Mouse (Mus musculus): Measurements from ENCODE around the gene Sec24b. TPM values are rescaled to one million over a fixed set of nuclear protein-coding genes. Genes with fewer than 3 reads are reported as not detected.

Gene Sec24b
- polyA plus RNA-seq, 2 experiments = 7.8 to 17.1 TPM

DNA sequence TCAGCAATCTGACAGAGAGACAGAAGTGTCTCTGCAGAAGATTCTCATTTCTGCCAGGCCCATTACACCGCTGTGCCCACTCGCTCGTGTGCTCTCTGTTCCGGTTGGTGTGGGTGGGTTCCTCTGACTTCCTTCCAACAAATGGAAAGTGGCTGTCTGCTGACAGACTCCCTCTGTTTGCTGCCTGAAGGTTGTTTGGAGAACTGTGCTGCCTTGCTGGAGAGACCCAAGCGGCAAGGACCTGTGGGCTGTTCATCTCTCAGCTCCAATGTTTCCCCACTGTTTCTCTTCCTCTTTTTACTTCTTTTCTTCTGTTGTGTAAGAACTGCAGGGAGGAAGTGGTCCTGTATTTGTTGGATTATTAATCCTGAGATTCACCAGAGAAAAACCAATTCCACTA, 113.0 kb downstream of the Sec24b start:
- ATAC-seq (ENCODE audit: insufficient read depth) = no peak
- Histone ChIP-seq H3K36me3 (replicated peaks; ENCODE audit: control insufficient read depth, insufficient read depth, low read depth) (no peaks in the 10 kb centered on the region), H3K4me2 (ENCODE audit: low read depth) (no peak overlapping the region), H3K4me1 (replicated peaks; ENCODE audit: control insufficient read depth in 2 of 2, insufficient read depth in 2 of 2, low read length in 1 of 2) (peaks cover 7 to 16% of the 10 kb centered on the region in 2 experiments), H3K4me3 (ENCODE audit: insufficient read depth in 1 of 2, low read depth in 2 of 2, low read length in 2 of 2) (no peak overlapping the region), H3K27me3 (ENCODE audit: control insufficient read depth, insufficient read depth, low read length) (no peaks in the 10 kb centered on the region), H3K27ac (no peak overlapping the region), H3K9me3 (ENCODE audit: control insufficient read depth, low read length) (no peaks in the 10 kb centered on the region), H3K9ac (replicated peaks) (no peak overlapping the region)
- DNase-seq (ENCODE audit: low read depth in 3 of 3, low spot score in 3 of 3) = no peak
- 72% methylated on average over 5 of the region's 5 CpGs for WGBS (ENCODE audit: insufficient replicate concordance)
- TF ChIP-seq EP300 (IDR thresholded peaks at IDR 0.05; ENCODE audit: low read depth) (no peak), CTCF (IDR thresholded peaks at IDR 0.05; ENCODE audit: low read depth) (no peak)

DNA sequence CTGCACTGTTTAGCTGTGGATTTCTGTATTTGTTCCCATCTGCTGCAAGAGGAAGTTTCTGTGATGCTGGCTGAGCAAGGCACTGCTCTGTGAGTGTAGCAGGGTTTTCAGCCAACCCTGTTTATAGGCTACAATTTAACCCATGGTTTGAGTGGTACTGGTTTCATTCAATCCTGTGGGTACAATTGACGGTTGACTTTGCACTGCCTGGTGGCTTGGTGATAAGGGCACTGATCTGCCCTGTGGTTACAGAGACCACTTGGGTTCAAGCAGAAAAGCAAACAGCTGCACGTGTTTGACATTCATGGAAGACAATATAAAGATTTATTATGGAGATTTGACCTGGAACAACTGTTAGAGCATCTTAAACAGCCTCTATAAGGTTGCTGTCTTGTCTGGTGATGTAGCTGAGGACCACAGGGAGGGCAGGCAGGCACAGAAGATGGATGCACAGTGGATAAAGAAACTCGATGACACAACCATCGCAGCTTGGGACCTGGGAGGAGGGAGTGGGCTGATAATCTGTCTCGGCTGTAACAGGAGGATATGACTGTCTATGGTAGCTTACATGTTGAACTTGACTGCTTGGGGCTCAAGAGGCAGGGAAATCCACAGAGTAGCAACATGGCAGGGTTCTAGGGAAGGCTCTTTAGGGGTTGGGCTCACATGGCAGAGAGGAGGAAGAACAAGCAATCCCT, 115.0 kb downstream of the Sec24b start:
- DNase-seq (ENCODE audit: low read depth in 3 of 3, low spot score in 3 of 3) (no peak), ATAC-seq (ENCODE audit: insufficient read depth) (peak; percentile 86)
- no peak overlapping the region for H3K27ac ChIP-seq
- no peaks in the 10 kb centered on the region for H3K27me3 ChIP-seq (ENCODE audit: control insufficient read depth, insufficient read depth, low read length)
- H3K9me3 ChIP-seq (ENCODE audit: control insufficient read depth, low read length) = no peaks in the 10 kb centered on the region
- H3K4me3 ChIP-seq (ENCODE audit: insufficient read depth in 1 of 2, low read depth in 2 of 2, low read length in 2 of 2) = no peak overlapping the region
- no peak overlapping the region for H3K9ac ChIP-seq (replicated peaks)
- 14% methylated on average over 5 of the region's 5 CpGs for WGBS (ENCODE audit: insufficient replicate concordance)
- peaks cover 7 to 16% of the 10 kb centered on the region in 2 experiments for H3K4me1 ChIP-seq (replicated peaks; ENCODE audit: control insufficient read depth in 2 of 2, insufficient read depth in 2 of 2, low read length in 1 of 2)
- TF ChIP-seq EP300 (IDR thresholded peaks at IDR 0.05; ENCODE audit: low read depth) (peak; percentile 84), CTCF (IDR thresholded peaks at IDR 0.05; ENCODE audit: low read depth) (no peak)
- H3K4me2 ChIP-seq (ENCODE audit: low read depth) = no peak overlapping the region
- no peaks in the 10 kb centered on the region for H3K36me3 ChIP-seq (replicated peaks; ENCODE audit: control insufficient read depth, insufficient read depth, low read depth)

DNA sequence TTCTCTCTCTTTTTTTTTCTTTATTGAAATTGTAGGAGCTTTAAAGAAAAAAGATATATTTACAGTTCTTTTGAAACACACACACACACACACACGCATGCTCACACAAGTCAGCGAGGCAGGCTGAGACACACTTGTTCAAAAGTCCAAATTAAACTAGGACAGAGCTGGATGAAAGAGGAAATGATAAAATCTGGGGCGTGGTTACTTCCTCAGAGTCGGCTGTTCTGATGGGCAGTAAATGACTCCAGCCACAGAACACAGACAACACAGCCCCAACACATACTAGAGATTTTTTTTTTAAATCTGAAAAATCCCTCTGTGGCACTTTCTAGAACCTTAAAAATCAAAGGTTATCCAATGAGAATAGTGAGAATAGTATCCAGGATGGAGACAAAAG, 117.5 kb downstream of the Sec24b start:
- Histone ChIP-seq H3K36me3 (replicated peaks; ENCODE audit: control insufficient read depth, insufficient read depth, low read depth) (no peaks in the 10 kb centered on the region), H3K9me3 (ENCODE audit: control insufficient read depth, low read length) (no peaks in the 10 kb centered on the region), H3K4me2 (ENCODE audit: low read depth) (no peak overlapping the region), H3K4me1 (replicated peaks; ENCODE audit: control insufficient read depth in 2 of 2, insufficient read depth in 2 of 2, low read length in 1 of 2) (peaks cover 7 to 16% of the 10 kb centered on the region in 2 experiments), H3K9ac (replicated peaks) (no peak overlapping the region), H3K27me3 (ENCODE audit: control insufficient read depth, insufficient read depth, low read length) (no peaks in the 10 kb centered on the region), H3K4me3 (ENCODE audit: insufficient read depth in 1 of 2, low read depth in 2 of 2, low read length in 2 of 2) (no peak overlapping the region), H3K27ac (no peak overlapping the region)
- TF ChIP-seq EP300 (IDR thresholded peaks at IDR 0.05; ENCODE audit: low read depth) = no peak
- no peak for TF ChIP-seq CTCF (IDR thresholded peaks at IDR 0.05; ENCODE audit: low read depth)
- DNase-seq (ENCODE audit: low read depth in 3 of 3, low spot score in 3 of 3) (no peak), ATAC-seq (ENCODE audit: insufficient read depth) (no peak)
- WGBS (ENCODE audit: insufficient replicate concordance) = 22% methylated on average over 4 of the region's 4 CpGs

DNA sequence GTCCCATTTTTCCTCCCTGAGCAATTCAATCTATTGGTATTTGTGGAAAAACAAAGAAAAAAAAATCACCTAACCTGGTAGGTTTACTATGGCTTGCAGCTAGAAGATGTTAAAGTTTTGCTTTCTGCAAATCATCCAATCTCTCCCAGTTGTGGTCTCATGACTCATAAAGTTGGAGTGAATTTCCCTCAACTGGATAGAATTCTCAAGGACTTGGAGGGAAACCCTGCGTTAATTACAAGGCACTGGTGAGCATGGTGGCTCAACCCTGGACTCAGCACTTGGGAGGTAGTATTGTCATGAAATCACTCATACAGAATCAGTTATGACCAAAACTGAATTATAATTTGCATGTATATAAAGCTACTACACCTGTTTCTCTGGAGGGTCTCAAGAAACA, 120.1 kb downstream of the Sec24b start:
- Histone ChIP-seq H3K27me3 (ENCODE audit: control insufficient read depth, insufficient read depth, low read length) (no peaks in the 10 kb centered on the region), H3K4me3 (ENCODE audit: insufficient read depth in 1 of 2, low read depth in 2 of 2, low read length in 2 of 2) (no peak overlapping the region), H3K4me2 (ENCODE audit: low read depth) (no peak overlapping the region), H3K9ac (replicated peaks) (no peak overlapping the region), H3K4me1 (replicated peaks; ENCODE audit: control insufficient read depth in 2 of 2, insufficient read depth in 2 of 2, low read length in 1 of 2) (peaks cover 4 to 9% of the 10 kb centered on the region in 2 experiments), H3K27ac (no peak overlapping the region), H3K9me3 (ENCODE audit: control insufficient read depth, low read length) (no peaks in the 10 kb centered on the region), H3K36me3 (replicated peaks; ENCODE audit: control insufficient read depth, insufficient read depth, low read depth) (no peaks in the 10 kb centered on the region)
- no peak for ATAC-seq (ENCODE audit: insufficient read depth)
- TF ChIP-seq CTCF (IDR thresholded peaks at IDR 0.05; ENCODE audit: low read depth) = no peak
- TF ChIP-seq EP300 (IDR thresholded peaks at IDR 0.05; ENCODE audit: low read depth) = no peak
- 79% methylated on average over 1 of the region's 1 CpGs for WGBS (ENCODE audit: insufficient replicate concordance)
- no peak for DNase-seq (ENCODE audit: low read depth in 3 of 3, low spot score in 3 of 3)

DNA sequence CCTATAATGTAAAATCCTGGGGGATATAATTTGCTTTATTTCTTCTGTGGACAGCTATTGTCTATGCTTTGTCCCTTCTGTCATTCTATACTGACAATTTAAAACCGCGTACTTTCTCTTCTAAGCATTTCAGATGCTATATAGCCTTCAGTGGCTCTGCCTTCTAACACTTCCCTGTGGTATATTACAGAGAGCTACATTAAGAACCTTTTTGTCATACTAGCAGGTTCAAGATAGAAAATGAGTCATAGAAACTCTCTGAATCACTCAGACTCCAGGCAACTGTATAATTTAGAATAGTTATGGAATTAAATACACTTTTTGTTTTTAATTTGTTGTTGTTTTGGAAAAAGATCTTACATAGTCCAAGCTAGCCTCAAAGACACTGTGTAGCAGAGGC, 120.6 kb downstream of the Sec24b start:
- DNase-seq (ENCODE audit: low read depth in 3 of 3, low spot score in 3 of 3) = no peak
- no peak overlapping the region for H3K4me2 ChIP-seq (ENCODE audit: low read depth)
- H3K27ac ChIP-seq = no peak overlapping the region
- no peaks in the 10 kb centered on the region for H3K36me3 ChIP-seq (replicated peaks; ENCODE audit: control insufficient read depth, insufficient read depth, low read depth)
- TF ChIP-seq CTCF (IDR thresholded peaks at IDR 0.05; ENCODE audit: low read depth) = no peak
- no peak for TF ChIP-seq EP300 (IDR thresholded peaks at IDR 0.05; ENCODE audit: low read depth)
- no peak overlapping the region for H3K4me3 ChIP-seq (ENCODE audit: insufficient read depth in 1 of 2, low read depth in 2 of 2, low read length in 2 of 2)
- H3K9ac ChIP-seq (replicated peaks) = no peak overlapping the region
- H3K9me3 ChIP-seq (ENCODE audit: control insufficient read depth, low read length) = no peaks in the 10 kb centered on the region
- H3K27me3 ChIP-seq (ENCODE audit: control insufficient read depth, insufficient read depth, low read length) = no peaks in the 10 kb centered on the region
- ATAC-seq (ENCODE audit: insufficient read depth) = no peak
- peaks cover 0 to 3% of the 10 kb centered on the region in 2 experiments; a peak in 1 of 4 replicates for H3K4me1 ChIP-seq (replicated peaks; ENCODE audit: control insufficient read depth in 2 of 2, insufficient read depth in 2 of 2, low read length in 1 of 2)
- WGBS (ENCODE audit: insufficient replicate concordance) = 80% methylated on average over 2 of the region's 2 CpGs
